In genomic region chr6:90537941-90538340, GRCm38 (mm10) we compare ENCODE assay signal across 9 mouse cellular contexts. TPM values are rescaled to one million over a fixed set of nuclear protein-coding genes. Genes with fewer than 3 reads are reported as not detected.
A peak's percentile ranks its signal among the peaks of the same experiment; 100 is the strongest.
DNase-seq lines count a peak whose midpoint lies in the region; ATAC-seq and TF ChIP-seq lines count a peak whose summit lies in the region.
"Had no signal": no experiment of that assay in that cellular context is flagged by ENCODE, and none has a peak within 500 bp of the region (broad histone marks: within the 10 kb centered on the region; RNA-seq: fewer than 3 reads in every experiment).

No protein-coding gene starts in this region.

- H3K4me3 ChIP-seq in E14TG2a.4 (replicated peaks; ENCODE audit: low read length), result no peak overlapping the region
- no peak overlapping the region for H3K4me3 ChIP-seq in forebrain, embryonic 11.5 days (ENCODE audit: low read depth, low read length)
- no peak overlapping the region for H3K4me3 ChIP-seq in lung, embryonic 15.5 days
- H3K4me3 ChIP-seq: heart, embryonic 13.5 days had no signal

- TF ChIP-seq CTCF in E14TG2a.4 (conservative IDR thresholded peaks at IDR 0.05; ENCODE audit: low read length), result peak; percentile 81

- ATAC-seq in forebrain, embryonic 11.5 days (replicated peaks; ENCODE audit: low FRiP score), result peak; percentile 76
- 0 out of 2 replicates have a peak, but pooled peaks have one; percentile 33 for ATAC-seq in lung, embryonic 15.5 days (ENCODE audit: borderline replicate concordance, extremely low read depth, low FRiP score, low TSS enrichment)

- H3K27ac ChIP-seq in forebrain, embryonic 11.5 days (ENCODE audit: low read depth, low read length), result no peak overlapping the region
- H3K27ac ChIP-seq in lung, embryonic 15.5 days, result no peak overlapping the region
- H3K27ac ChIP-seq: heart, embryonic 13.5 days had no signal

- no peak overlapping the region for H3K9ac ChIP-seq in forebrain, embryonic 11.5 days (ENCODE audit: low read length)
- no peak overlapping the region for H3K9ac ChIP-seq in lung, embryonic 15.5 days
- H3K9ac ChIP-seq: heart, embryonic 13.5 days had no signal

- H3K27me3 ChIP-seq in E14TG2a.4 (ENCODE audit: insufficient read depth, low read length), result peaks cover 9% of the 10 kb centered on the region; the same call in 1 of the 2 replicates
- H3K27me3 ChIP-seq in forebrain, embryonic 11.5 days (ENCODE audit: control insufficient read depth, insufficient read depth, low read length), result no peaks in the 10 kb centered on the region
- H3K27me3 ChIP-seq in lung, embryonic 15.5 days, result no peaks in the 10 kb centered on the region

- H3K36me3 ChIP-seq in E14TG2a.4 (ENCODE audit: insufficient read depth, low read length), result no peaks in the 10 kb centered on the region
- no peaks in the 10 kb centered on the region for H3K36me3 ChIP-seq in forebrain, embryonic 11.5 days (ENCODE audit: control insufficient read depth, insufficient read depth, low read length)
- no peaks in the 10 kb centered on the region for H3K36me3 ChIP-seq in lung, embryonic 15.5 days
- H3K36me3 ChIP-seq: heart, embryonic 13.5 days had no signal

- no peak overlapping the region for H3K4me2 ChIP-seq in forebrain, embryonic 11.5 days (ENCODE audit: low read depth, low read length, severe bottlenecking)
- no peak overlapping the region for H3K4me2 ChIP-seq in lung, embryonic 15.5 days
- H3K4me2 ChIP-seq: heart, embryonic 13.5 days had no signal

- 6% methylated on average over 7 of the region's 7 CpGs for WGBS in forebrain, embryonic 11.5 days
- WGBS in lung, embryonic 15.5 days, result 7% methylated on average over 7 of the region's 7 CpGs

- no peaks in the 10 kb centered on the region for H3K9me3 ChIP-seq in E14TG2a.4 (ENCODE audit: low read length)
- no peaks in the 10 kb centered on the region for H3K9me3 ChIP-seq in forebrain, embryonic 11.5 days (ENCODE audit: control insufficient read depth, low read length)
- no peaks in the 10 kb centered on the region for H3K9me3 ChIP-seq in lung, embryonic 15.5 days
- H3K9me3 ChIP-seq: heart, embryonic 13.5 days had no signal

- DNase-seq in brain, adult 2 months (ENCODE audit: low read depth, low spot score), result peak; percentile 81
- peak; percentile 87 for DNase-seq in forebrain, embryonic 11.5 days (ENCODE audit: low spot score)
- peak; percentile 89 for DNase-seq in heart, postnatal 4 days
- DNase-seq in layer of hippocampus, adult 9-10 months (ENCODE audit: low spot score), result peak; percentile 71
- DNase-seq in ovary, postnatal 36 days (ENCODE audit: low spot score), result peak; percentile 79
- peak; percentile 84 for DNase-seq in thymus, postnatal 14 days

- peaks cover 14% of the 10 kb centered on the region for H3K4me1 ChIP-seq in E14TG2a.4 (replicated peaks; ENCODE audit: low read depth, low read length)
- no peaks in the 10 kb centered on the region for H3K4me1 ChIP-seq in forebrain, embryonic 11.5 days (replicated peaks; ENCODE audit: control insufficient read depth, insufficient read depth, low read length)
- H3K4me1 ChIP-seq in lung, embryonic 15.5 days, result no peaks in the 10 kb centered on the region
- H3K4me1 ChIP-seq: heart, embryonic 13.5 days had no signal

RNA-seq across cellular contexts. Expression of gene Aldh1l1, which starts 51.7 kb away (rescaled TPM):
- 1.2 and 2.8 TPM in 2 replicates for polyA plus RNA-seq in forebrain, embryonic 11.5 days (2014; fragmentation: Nextera tagmentation; extraction: Ambion mirVana)
- 1 to 10 TPM in 1 of 2 experiments, under 1 TPM in 1; 0.61 to 1.2 TPM for total RNA-seq in heart, postnatal 4 days (2021)
- polyA plus RNA-seq in lung, embryonic 15.5 days (2015; fragmentation: Nextera tagmentation; extraction: Ambion mirVana), result 1.4 and 2.1 TPM in 2 replicates
